Mouse (Mus musculus) c-Kit-positive CD71-negative TER-119-negative erythroid progenitor cells, embryonic 14.5 days (primary cell): ENCODE data around the gene Krtap7-1.

Source experiments
- DNase-seq: peaks from one replicate; pipeline ENCODE4 v3.0.0-alpha.2; 2013; ENCODE audit warnings: low read depth

Krtap7-1 gene

DNA sequence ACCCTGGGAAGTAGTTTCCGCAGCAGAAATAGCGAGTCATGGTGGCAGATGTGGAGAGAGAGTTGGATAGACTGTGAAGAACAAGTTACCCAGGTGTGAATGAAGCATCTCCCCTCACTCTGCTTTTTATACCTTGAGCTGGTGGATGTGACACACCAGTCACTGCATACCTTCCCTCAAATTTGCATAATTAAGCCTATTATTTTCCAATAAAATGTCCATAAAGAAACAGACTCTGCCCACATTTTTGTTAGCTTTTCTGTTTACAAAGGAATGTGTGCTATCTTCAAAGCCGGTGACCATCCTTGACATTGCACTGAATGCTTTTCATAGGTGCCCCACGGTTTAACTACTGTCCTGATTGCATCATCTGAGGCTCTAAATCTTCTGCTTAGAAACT, at the start of gene Krtap7-1:
TSS of gene Krtap7-1 (minus strand) at position 101 of the 400 bp plus-strand sequence.
- DNase-seq: no peak

DNA sequence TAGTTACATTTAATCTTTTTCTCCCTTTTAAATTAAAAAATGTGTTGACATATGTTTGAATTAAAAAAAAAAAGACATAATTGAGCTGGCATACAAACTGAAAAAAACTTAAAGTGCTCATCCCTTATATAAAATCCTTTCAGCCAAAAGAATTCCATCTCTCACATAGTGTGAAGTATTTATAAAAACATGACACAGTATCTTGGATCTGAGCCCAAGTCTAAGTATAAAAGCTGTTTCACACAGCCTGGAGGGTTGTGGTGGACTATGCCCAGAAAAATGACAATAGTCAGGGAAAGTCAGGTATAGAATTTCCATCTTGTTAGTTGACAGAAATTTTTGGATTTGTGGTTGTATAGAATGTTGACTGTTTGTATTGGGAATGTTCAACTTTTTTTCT, 42.2 kb upstream of the Krtap7-1 start:
- DNase-seq: no peak

DNA sequence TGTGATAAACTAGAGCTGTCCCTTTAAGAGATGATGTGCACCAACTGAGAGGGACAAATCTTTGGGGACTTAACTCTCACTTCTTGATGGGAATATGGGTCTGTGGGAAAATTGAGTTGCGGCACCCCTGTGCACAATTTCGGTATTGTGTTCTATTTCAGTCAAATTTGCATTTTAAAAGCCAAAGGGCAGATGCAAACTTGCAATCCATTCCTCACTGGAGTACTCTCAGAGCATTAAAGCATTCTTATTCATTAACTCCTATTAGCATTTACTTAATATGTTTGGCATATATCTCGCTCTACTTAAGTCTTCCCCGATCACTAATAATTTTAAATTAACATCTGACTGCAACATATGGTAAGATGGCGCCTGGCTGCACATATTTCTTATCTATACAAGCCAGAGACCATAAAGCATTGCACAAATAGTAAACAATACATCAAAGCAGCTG, 29.9 kb upstream of the Krtap7-1 start:
- no peak for DNase-seq

DNA sequence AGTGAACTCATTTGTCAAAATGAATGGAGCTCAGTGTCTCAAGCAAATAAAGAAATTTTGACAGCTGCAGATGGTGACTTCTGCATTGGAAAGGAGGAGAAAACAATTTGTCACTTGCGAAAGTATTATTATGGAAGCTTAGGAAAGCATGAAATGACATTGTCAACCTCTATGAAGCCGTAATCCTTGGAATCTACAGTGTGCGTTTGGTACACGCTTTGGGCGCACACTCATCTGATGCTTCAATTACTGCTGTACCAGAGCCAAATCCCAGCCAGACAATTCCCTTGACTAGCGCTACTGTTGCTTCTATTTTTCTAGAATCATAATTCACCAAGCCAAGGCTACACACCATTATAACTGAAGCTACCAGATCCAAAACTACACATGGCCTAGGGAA, 29.2 kb upstream of the Krtap7-1 start:
- no peak for DNase-seq

DNA sequence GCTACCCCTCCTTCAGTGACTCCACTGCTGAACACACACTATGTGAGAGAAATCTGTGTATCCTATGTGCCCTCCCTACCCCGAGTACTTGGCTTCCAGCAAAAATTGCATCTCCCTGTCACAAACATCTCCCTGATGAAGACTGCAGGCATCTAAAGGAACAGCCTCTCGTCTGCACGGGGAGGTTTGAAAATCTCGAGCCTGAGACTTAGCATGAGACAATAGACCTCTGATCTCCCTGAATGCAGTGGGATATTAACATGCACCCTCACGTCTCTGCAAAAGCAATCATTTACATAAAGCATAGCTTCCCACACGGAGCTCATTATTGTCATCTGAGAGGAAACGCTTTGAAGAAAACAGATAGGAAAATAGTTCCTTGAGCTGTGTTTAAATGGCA, 22.4 kb upstream of the Krtap7-1 start:
- no peak for DNase-seq

DNA sequence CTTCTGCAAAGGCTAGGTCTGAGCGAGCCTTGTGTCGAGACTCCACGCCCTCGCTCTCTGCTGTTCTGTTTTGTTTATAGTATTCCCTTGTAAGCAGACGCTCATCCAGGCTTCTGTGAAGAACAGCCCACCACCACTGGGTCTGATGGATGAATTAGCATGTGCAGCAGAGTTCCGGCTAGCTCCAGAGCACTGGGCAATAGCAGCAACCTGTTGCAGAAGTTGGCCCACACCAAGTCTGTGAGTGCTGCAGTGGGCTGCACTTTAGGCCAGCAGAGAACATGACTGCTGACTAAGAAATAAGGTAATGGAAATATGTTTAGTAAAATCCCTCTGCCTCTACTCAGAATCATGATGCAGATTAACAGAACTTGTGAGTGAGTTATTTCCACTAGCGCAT, 21.7 kb upstream of the Krtap7-1 start:
- no peak for DNase-seq

DNA sequence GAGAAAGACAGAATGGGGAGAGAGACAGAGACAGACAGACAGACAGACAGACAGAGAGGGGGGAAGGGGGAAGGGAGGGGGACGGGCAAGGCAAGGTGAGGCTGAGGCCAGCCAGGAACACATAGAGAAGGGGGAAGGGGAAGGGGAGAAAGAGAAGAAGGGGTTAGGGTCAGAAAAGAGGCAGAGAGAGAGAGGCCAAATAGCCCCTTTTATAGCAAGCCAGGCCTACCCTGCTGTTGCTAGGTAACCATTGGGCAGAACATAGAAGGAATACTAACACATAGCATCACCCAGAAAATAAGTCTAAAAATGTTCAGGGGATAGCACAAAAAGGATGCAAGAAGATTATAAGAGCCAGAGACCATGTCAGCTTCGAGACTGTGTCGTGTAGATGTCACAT, 20.3 kb upstream of the Krtap7-1 start:
- no peak for DNase-seq

DNA sequence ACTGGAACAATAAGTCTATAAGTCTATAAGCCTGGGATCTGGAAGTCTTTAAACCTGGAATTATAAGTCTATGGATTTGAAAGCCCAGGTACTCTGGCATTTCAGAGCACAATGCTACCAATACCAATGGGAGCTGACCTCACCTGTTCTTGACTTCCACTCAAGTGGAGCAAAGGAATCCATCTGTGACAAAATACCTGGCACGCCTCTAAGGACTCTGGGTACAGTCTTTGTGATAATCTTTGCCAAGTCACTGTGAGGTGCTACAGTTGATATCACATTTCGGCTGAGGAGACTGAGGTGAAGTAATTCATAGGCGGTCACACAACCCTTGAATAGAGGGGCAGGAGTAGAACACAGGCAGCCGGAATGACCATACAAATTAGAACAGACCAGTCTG, 12.9 kb upstream of the Krtap7-1 start:
- DNase-seq: no peak

DNA sequence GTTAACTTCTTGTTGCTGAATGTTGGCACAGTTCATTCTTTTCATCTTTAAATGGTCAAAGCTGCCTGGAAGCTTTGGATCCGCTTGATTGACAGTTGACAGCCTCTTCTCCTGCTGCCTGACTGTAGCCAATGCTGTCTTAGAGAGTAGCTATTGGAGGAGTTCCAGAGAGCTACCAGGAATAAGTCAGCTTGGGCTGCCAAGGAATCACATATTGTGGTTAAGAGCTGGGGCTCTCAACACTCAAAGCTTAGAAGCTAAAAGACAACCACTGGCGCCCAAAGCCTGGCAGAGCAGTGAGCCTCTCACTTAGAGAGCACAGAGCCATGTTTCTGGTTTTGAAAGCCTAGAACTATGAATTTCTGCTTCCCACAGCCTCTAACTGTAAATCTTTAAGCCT, 12.4 kb upstream of the Krtap7-1 start:
- DNase-seq: no peak

DNA sequence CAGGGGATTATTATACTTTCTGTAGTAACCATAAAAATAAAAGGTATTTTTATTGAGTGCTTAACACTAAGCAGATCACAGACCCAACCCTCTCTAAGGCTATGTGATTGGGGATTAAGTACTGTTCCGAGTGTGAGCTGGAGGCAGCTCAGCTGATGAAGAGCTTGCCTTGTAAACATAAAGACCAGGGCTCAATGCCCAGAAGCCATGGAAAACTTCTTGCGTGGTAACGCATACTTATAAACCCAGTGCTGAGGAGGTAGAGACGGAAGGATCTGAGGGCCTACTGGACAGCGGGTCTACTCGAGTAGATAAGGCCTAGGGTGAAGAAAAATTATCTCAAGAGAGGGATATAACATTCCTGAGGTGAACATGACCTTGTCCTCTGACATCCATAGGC, 12.0 kb upstream of the Krtap7-1 start:
- DNase-seq: no peak

DNA sequence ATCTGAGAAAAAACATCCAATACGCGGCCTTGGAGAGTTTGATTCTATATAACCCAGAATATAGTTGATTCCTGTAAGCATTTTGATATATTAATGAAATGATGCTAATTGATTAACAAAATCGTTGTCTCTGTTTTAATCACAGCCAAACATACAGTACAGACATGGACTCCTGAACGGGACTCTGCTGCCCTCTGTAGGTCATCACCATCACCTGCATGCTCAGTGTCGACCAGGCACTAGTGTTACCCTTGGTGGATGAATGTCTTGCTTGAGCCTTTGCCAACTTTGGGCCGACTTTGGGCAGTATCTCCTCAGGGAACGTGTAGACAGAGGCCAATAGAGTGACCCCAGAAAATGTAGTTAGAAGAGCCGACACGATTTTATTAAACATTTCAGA, 9.5 kb upstream of the Krtap7-1 start:
- DNase-seq: peak; percentile 16

DNA sequence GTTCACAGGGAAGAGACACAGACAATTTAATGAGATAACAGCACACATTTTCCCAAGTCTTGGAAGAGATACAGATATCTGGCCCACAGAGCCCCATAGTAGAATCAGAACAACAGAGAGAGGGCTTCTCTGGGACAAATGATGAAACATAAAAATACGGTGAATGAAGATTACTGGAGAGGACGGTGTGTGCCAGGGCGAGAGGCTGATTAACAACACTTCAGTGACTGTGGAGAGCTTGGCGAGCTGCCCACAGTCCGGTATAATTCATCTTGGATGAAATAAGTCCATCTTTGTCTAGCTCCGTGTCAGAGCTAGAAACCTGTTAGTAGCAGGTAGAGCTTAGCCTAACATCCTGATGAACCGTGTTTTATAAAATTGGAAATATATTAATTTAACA, 5.3 kb upstream of the Krtap7-1 start:
- no peak for DNase-seq

DNA sequence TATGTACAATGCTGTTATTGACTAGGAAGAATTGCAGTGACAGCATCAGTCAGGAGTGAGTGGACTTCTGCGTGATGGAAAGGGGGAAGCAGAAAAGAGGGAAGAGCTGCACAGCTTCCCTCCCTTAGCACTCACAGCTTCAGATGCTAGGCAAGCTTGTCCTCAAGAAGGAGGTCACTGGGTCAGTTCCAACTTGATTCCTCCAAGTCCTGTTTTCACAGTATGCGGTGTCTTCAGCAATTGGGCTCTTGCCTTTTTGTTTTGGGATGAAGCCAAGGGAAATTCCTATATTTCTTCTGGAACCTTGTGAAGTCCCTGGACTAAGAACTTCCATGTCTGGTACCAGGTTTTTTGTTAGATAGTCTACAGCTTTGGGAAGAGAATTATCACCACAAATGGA, 4.6 kb downstream of the Krtap7-1 start:
- DNase-seq: no peak

DNA sequence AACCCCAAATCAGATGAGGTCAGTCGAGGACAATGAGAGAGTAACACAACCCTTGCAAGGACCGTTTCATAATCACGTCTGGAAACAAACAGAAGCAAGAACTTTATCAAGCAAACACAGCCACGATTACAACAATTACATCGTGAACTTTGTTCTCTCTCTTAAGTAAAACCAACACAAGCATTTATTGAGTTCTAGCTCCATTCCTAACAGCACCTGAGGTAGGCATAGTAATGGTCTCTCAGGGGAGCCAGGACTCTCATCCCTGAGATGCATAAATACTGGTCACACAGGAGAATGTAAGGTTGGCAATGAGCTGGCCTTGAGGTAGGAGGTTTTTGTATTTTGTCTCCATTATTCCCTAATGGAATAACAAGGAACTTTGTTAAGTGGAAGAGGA, 6.3 kb downstream of the Krtap7-1 start:
- DNase-seq: no peak

DNA sequence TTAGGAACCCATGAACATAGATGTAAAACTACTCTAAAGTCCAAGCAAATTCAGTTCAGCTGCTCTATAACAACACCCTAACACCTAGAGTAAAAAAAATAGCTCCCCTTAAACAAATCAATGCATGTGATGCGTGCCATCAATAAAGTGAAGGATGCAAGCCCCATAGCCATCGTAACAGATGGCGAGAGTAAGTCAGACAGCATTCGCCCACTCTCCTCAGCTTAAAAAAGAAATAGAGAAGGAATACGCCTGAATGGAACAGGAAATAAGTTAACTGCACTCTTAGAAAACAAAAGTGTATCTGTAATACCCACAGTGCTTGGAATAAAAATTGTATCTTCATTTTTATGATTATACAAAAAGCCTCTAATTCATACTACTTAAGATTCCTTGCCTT, 11.1 kb downstream of the Krtap7-1 start:
- DNase-seq: no peak

DNA sequence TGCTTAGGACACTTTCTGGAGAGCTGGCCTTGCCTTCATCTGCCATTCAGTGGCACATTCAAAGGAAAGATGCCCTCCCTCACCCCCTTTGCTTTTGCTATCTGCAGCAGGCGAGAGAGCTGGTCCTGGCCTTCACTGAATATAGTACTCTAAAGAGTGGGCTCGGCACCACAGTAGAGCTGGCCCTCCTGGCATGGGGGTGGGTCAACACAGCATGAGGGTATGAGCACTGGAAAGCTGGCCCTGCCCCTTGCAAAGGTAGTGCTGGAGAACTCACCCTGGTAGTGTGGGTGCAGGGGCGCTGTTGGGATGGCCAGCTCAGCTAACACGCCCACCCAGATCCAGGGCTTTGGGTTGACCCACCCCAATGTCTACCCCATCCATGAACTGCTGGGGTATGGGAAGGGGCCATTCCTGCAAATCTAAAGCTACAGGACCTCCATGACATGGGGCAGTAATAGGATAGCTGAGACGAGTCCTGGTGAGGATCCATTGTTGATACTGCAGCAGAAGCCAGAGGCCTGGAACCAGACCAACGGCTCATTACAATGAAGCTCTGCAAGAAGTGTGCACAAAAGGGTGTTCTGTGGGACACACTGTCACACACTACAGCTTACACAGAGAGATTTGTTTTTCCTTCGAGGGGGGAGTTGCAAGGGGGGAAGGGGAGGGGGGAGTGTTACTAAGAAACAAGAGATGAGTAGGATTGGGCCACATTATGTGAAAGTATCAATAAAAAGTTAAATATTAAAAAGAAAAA, 12.5 kb downstream of the Krtap7-1 start:
- DNase-seq: no peak

DNA sequence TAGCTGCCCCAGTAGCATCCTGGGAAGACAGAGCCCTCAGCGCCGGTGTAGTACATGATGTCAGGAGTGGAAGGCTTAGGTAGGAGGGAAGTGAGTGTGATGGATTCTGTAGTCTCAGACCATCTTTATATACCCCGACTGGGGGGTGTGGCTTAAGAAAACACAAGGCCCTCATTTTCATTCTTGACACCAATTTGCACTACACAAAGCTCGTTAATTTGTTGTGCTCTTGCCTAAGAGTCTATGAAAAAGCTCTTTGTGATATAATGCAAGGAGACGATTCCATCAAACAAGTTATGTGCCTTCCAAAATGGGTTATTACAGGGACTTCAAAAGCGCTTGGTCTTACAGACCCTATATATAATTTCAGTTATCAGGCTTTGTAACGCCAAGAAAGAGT, 20.3 kb downstream of the Krtap7-1 start, which contains the start of gene Krtap8-1:
TSS of gene Krtap8-1 (minus strand) at position 101 of the 400 bp plus-strand sequence.
- no peak for DNase-seq

DNA sequence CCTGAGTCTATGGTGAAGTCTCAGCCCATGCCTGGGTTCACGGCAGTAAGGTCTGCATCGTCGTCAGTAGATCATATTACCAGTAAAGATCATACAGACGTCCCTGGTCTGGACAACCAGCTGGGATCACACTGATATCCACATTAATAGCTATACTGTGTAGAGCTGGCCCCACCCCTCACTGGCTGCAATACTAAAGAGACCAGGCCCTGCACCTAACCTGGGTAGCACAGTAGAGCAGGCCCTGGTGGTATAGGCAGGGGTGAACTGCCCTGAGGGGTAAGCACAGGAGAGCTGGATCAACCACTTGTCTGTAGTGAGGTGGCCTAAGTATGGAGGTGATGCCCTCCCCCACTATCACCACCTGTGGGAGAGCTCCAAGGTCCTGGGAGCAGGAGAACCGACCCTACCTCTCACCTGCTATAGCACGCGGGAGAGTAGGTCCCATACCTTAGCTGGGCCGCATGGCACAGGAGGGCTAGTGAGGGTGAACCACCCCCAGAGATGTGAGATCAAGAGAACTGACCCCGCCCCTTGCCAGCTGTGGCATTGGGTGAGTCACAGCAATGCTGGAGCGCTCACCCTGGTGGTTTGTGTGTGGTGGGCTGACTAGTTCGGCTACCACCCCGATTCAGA, 30.3 kb downstream of the Krtap7-1 start:
- no peak for DNase-seq

DNA sequence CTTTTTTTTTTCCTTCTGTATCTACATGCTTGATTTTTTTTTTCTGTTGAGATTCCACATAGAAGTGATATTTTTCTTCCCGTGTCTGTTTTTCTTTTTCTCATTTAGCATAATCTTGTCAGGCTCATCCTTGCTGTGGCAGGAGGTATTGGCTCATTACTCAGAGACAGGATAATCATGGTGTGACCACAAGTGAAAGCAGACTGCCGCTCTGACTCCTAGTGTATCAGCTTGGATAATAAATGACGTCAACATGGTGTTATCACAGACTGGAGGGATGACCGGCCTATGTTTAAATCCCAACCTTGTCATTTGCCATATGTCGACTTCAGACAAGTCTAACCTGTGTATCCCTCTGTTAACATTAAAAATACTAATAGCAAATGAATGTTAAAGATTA, 46.9 kb downstream of the Krtap7-1 start:
- DNase-seq: no peak
